Mouse (Mus musculus) bone marrow macrophage, adult 2 months (primary cell): ENCODE measurements at regions not wholly inside any gene's neighbourhood (a gene's known extent, or its start where the extent isn't known, plus 50 kb on each side); places are given as distances from the start of the nearest gene placed in this dataset.

Source experiments
- H3K27ac ChIP-seq: 2 replicates; pipeline ENCODE4 v1.5.1; 2012; ENCODE audit warnings: low read depth, low read length; ENCODE audit not compliant: insufficient read depth
- H3K4me1 ChIP-seq: 2 replicates; pipeline ENCODE4 v1.6.1; 2012; ENCODE audit warnings: low read length; ENCODE audit not compliant: control insufficient read depth, insufficient read depth
- H3K4me3 ChIP-seq: 2 replicates; pipeline ENCODE4 v1.5.1; 2012; ENCODE audit warnings: mild to moderate bottlenecking, low read length, moderate library complexity; ENCODE audit not compliant: insufficient read depth
- CTCF ChIP-seq: IDR thresholded peaks from 2 replicates; pipeline ENCODE4 v1.5.1; 2012; ENCODE audit warnings: low read depth, mild to moderate bottlenecking, low read length, moderate library complexity
- POLR2A ChIP-seq: IDR thresholded peaks from 2 replicates; pipeline ENCODE4 v1.6.1; 2012; ENCODE audit warnings: mild to moderate bottlenecking, low read depth, low read length, borderline replicate concordance

- Histone ChIP-seq H3K4me1 (no peaks in the 10 kb centered on the region), H3K27ac (no peak overlapping the region), H3K4me3 (no peak overlapping the region)
- TF ChIP-seq CTCF (no peak), POLR2A (no peak)
These were observed 750.3 kb upstream of the Car8 start for GRCm38 (mm10) chr4:8989110-8989509.

GRCm38 (mm10) chr4:8988345-8988733 is 749.5 kb upstream of the Car8 start:
- TF ChIP-seq POLR2A (no peak), CTCF (no peak)
- H3K4me3 ChIP-seq, result no peak overlapping the region
- no peak overlapping the region for H3K27ac ChIP-seq
- H3K4me1 ChIP-seq, result no peaks in the 10 kb centered on the region

GRCm38 (mm10) chr4:8987544-8988344 is 748.9 kb upstream of the Car8 start:
- TF ChIP-seq CTCF, result no peak
- no peak for TF ChIP-seq POLR2A
- no peak overlapping the region for H3K4me3 ChIP-seq
- no peaks in the 10 kb centered on the region for H3K4me1 ChIP-seq
- H3K27ac ChIP-seq, result no peak overlapping the region

- Histone ChIP-seq H3K27ac (no peak overlapping the region), H3K4me3 (no peak overlapping the region), H3K4me1 (no peaks in the 10 kb centered on the region)
- TF ChIP-seq POLR2A (no peak), CTCF (no peak)
These were observed 747.7 kb upstream of the Car8 start for GRCm38 (mm10) chr4:8986394-8987091.

- H3K4me1 ChIP-seq, result 0 out of 2 replicates have a peak, but pooled peaks cover 3% of the 10 kb centered on the region
- TF ChIP-seq POLR2A (no peak), CTCF (no peak)
- no peak overlapping the region for H3K27ac ChIP-seq
- H3K4me3 ChIP-seq, result no peak overlapping the region
These were observed 745.3 kb upstream of the Car8 start for GRCm38 (mm10) chr4:8984059-8984606.

- Histone ChIP-seq H3K4me1 (0 out of 2 replicates have a peak, but pooled peaks cover 4% of the 10 kb centered on the region), H3K27ac (no peak overlapping the region)
- no peak for TF ChIP-seq CTCF
- TF ChIP-seq POLR2A, result no peak
These were observed 740.1 kb upstream of the Car8 start for GRCm38 (mm10) chr4:8978949-8979348.

GRCm38 (mm10) chr4:8969951-8970455 is 731.2 kb upstream of the Car8 start:
- TF ChIP-seq CTCF, result no peak
- no peak for TF ChIP-seq POLR2A
- no peaks in the 10 kb centered on the region for H3K4me1 ChIP-seq
- H3K27ac ChIP-seq, result no peak overlapping the region
- no peak overlapping the region for H3K4me3 ChIP-seq

More at GRCm38 (mm10) chr4:8978949-8979348, 740.1 kb upstream of the Car8 start:
- H3K4me3 ChIP-seq, result no peak overlapping the region

GRCm38 (mm10) chr4:8968741-8969140 is 729.9 kb upstream of the Car8 start:
- H3K4me3 ChIP-seq, result no peak overlapping the region
- H3K27ac ChIP-seq, result no peak overlapping the region
- no peak for TF ChIP-seq CTCF
- no peak for TF ChIP-seq POLR2A
- H3K4me1 ChIP-seq, result no peaks in the 10 kb centered on the region

- H3K4me3 ChIP-seq, result no peak overlapping the region
- TF ChIP-seq POLR2A (no peak), CTCF (no peak)
- H3K4me1 ChIP-seq, result no peaks in the 10 kb centered on the region
- H3K27ac ChIP-seq, result no peak overlapping the region
These were observed 729.1 kb upstream of the Car8 start for GRCm38 (mm10) chr4:8967986-8968385.

GRCm38 (mm10) chr4:8965563-8965962 is 726.7 kb upstream of the Car8 start:
- H3K4me1 ChIP-seq, result no peaks in the 10 kb centered on the region
- H3K27ac ChIP-seq, result no peak overlapping the region
- no peak for TF ChIP-seq POLR2A
- no peak for TF ChIP-seq CTCF
- no peak overlapping the region for H3K4me3 ChIP-seq
